8 mouse cellular contexts compared by ENCODE assay signal in genomic region chr19:57611291-57612178, GRCm38 (mm10). TPM values are rescaled to one million over a fixed set of nuclear protein-coding genes. Genes with fewer than 3 reads are reported as not detected.
DNase-seq lines count a peak whose midpoint lies in the region; ATAC-seq and TF ChIP-seq lines count a peak whose summit lies in the region.

No protein-coding gene starts in this region.

- peak overlapping the region; percentile 93 for H3K9ac ChIP-seq in limb, embryonic 14.5 days (ENCODE audit: low read depth, low read length, severe bottlenecking)
- H3K9ac ChIP-seq in midbrain, embryonic 14.5 days (replicated peaks; ENCODE audit: low read length) = peak overlapping the region; percentile 86

- WGBS in limb, embryonic 14.5 days = under 1% methylated on average over 46 of the region's 57 CpGs
- 1% methylated on average over 57 of the region's 57 CpGs for WGBS in midbrain, embryonic 14.5 days

- H3K4me2 ChIP-seq in limb, embryonic 14.5 days (replicated peaks; ENCODE audit: low read depth, low read length, severe bottlenecking) = peak overlapping the region; percentile 96
- H3K4me2 ChIP-seq in midbrain, embryonic 14.5 days (ENCODE audit: low read length) = peak overlapping the region; percentile 97

- peak; percentile 24 to 43 for DNase-seq in left cerebral cortex, adult 18-20 months (ENCODE audit: low spot score in 2 of 2)
- DNase-seq in left cerebral cortex, adult 11 months (ENCODE audit: low spot score) = no peak
- peak; percentile 96 for DNase-seq in heart, adult 11 months
- peak; percentile 67 for DNase-seq in kidney, adult 11 months
- peak; percentile 47 for DNase-seq in limb, embryonic 14.5 days (ENCODE audit: low spot score)
- peak; percentile 76 for DNase-seq in midbrain, embryonic 14.5 days
- peak; percentile 48 to 60 for DNase-seq in spleen, postnatal 36 days (ENCODE audit: low spot score in 2 of 2)

- H3K36me3 ChIP-seq in limb, embryonic 14.5 days (ENCODE audit: control insufficient read depth, insufficient read depth, low read length) = no peaks in the 10 kb centered on the region
- H3K36me3 ChIP-seq in midbrain, embryonic 14.5 days (ENCODE audit: control insufficient read depth, insufficient read depth, low read length) = no peaks in the 10 kb centered on the region

- peak overlapping the region; percentile 96 for H3K4me3 ChIP-seq in cortical plate, adult 2 months (ENCODE audit: insufficient read depth, low read length)
- H3K4me3 ChIP-seq in limb, embryonic 14.5 days (replicated peaks; ENCODE audit: low read length) = peak overlapping the region; percentile 92
- H3K4me3 ChIP-seq in midbrain, embryonic 14.5 days (replicated peaks; ENCODE audit: low read depth, low read length) = peak overlapping the region; percentile 93

- H3K27ac ChIP-seq in cortical plate, adult 2 months (ENCODE audit: insufficient read depth, low read length) = peak overlapping the region; percentile 19
- peak overlapping the region; percentile 99 for H3K27ac ChIP-seq in limb, embryonic 14.5 days (replicated peaks; ENCODE audit: low read depth, low read length)
- peak overlapping the region; percentile 99 for H3K27ac ChIP-seq in midbrain, embryonic 14.5 days (replicated peaks; ENCODE audit: low read depth, low read length)

- no peaks in the 10 kb centered on the region for H3K27me3 ChIP-seq in limb, embryonic 14.5 days (ENCODE audit: control insufficient read depth, insufficient read depth, low read length)
- H3K27me3 ChIP-seq in midbrain, embryonic 14.5 days (ENCODE audit: control insufficient read depth, insufficient read depth, low read length) = no peaks in the 10 kb centered on the region

- H3K4me1 ChIP-seq in cortical plate, adult 2 months (ENCODE audit: control insufficient read depth, insufficient read depth, low read length) = peaks cover 2% of the 10 kb centered on the region; the same call in 1 of the 2 replicates
- peaks cover 31% of the 10 kb centered on the region for H3K4me1 ChIP-seq in limb, embryonic 14.5 days (ENCODE audit: control insufficient read depth, insufficient read depth, low read length)
- peaks cover 21% of the 10 kb centered on the region for H3K4me1 ChIP-seq in midbrain, embryonic 14.5 days (ENCODE audit: control insufficient read depth, insufficient read depth, low read length)

- no peak for TF ChIP-seq CTCF in cortical plate, adult 2 months (IDR thresholded peaks at IDR 0.05; ENCODE audit: extremely low read depth, insufficient read depth, low read length)

- peak; percentile 58 for ATAC-seq in limb, embryonic 14.5 days (ENCODE audit: low FRiP score, low read depth)
- ATAC-seq in midbrain, embryonic 14.5 days (ENCODE audit: low FRiP score, low TSS enrichment) = peak; percentile 73

- no peaks in the 10 kb centered on the region for H3K9me3 ChIP-seq in limb, embryonic 14.5 days (ENCODE audit: control insufficient read depth, low read length)
- no peaks in the 10 kb centered on the region for H3K9me3 ChIP-seq in midbrain, embryonic 14.5 days (ENCODE audit: control insufficient read depth, low read length)

- TF ChIP-seq POLR2A in cortical plate, adult 2 months (IDR thresholded peaks at IDR 0.05; ENCODE audit: extremely low read depth, insufficient read depth, low read length) = no peak
- TF ChIP-seq POLR2A in limb, embryonic 14.5 days (IDR thresholded peaks at IDR 0.05; ENCODE audit: borderline replicate concordance, extremely low read depth, insufficient read depth, insufficient read length) = no peak

RNA-seq across cellular contexts. Expression of gene Atrnl1, which starts 0.7 kb away (rescaled TPM):
- total RNA-seq in left cerebral cortex, adult 18-20 months (2021) = 100 to 1,000 TPM in 1 of 2 experiments, 10 to 100 TPM in 1; 99.0 to 112 TPM
- polyA plus RNA-seq in cortical plate, adult 2 months (2012; rRNA removed) = 34.5 and 35.5 TPM in 2 replicates
- polyA plus RNA-seq in limb, embryonic 14.5 days (2012; rRNA removed) = 19.0 and 19.9 TPM in 2 replicates
- 7.7 and 10.2 TPM in 2 replicates for polyA plus RNA-seq in limb, embryonic 14.5 days (2014; fragmentation: Nextera tagmentation; extraction: Ambion mirVana)
- polyA plus RNA-seq in midbrain, embryonic 14.5 days (2014; fragmentation: Nextera tagmentation; extraction: Ambion mirVana) = 10.4 and 11.6 TPM in 2 replicates

Comparison
In these comparisons a context has a peak if more than half of its experiments do, and no peak if none do; other contexts are left out.
1. H3K27ac ChIP-seq: peak in every context shown above with its lines; median percentile 99 in limb, embryonic 14.5 days; 99 in midbrain, embryonic 14.5 days; 19 in cortical plate, adult 2 months.